Mouse (Mus musculus) midbrain, postnatal 0 days (tissue): ENCODE results near the gene Kcnd1. TPM values are rescaled to one million over a fixed set of nuclear protein-coding genes. Genes with fewer than 3 reads are reported as not detected.

Experiments used
- ATAC-seq: fragments of 200-750 bp; cut with Nextera tagmentation; 2 replicates; pipeline ENCODE4 v1.8.0; 2017; ENCODE audit warnings: moderate number of reproducible peaks, mild to moderate bottlenecking, moderate TSS enrichment, moderate library complexity; ENCODE audit not compliant: low FRiP score
- DNase-seq: peaks from one replicate; pipeline ENCODE4 v3.0.0-alpha.2; 2015; ENCODE audit warnings: low spot score
- H3K27ac ChIP-seq: fragments of 300-500 bp; sonication (generic); 2 replicates; pipeline ENCODE4 v1.5.1; 2014; ENCODE audit warnings: low read depth, mild to moderate bottlenecking, low read length, mixed read lengths
- H3K27me3 ChIP-seq: fragments of 300-500 bp; sonication (generic); 2 replicates; pipeline ENCODE4 v1.6.1; 2014; ENCODE audit warnings: low read length, control low read depth, mixed read lengths; ENCODE audit not compliant: insufficient read depth
- H3K36me3 ChIP-seq: fragments of 300-500 bp; sonication (generic); 2 replicates; pipeline ENCODE4 v1.6.1; 2014; ENCODE audit warnings: low read length, control low read depth, mixed read lengths; ENCODE audit not compliant: insufficient read depth
- H3K4me1 ChIP-seq: fragments of 300-500 bp; sonication (generic); 2 replicates; pipeline ENCODE4 v1.6.1; 2014; ENCODE audit warnings: mild to moderate bottlenecking, control low read depth, antibody characterized with exemption, low read length, mixed read lengths; ENCODE audit not compliant: insufficient read depth
- H3K4me2 ChIP-seq: fragments of 300-500 bp; sonication (generic); 2 replicates; pipeline ENCODE4 v1.6.1; 2014; ENCODE audit warnings: low read depth, mild to moderate bottlenecking, low read length, mixed read lengths; ENCODE audit not compliant: poor library complexity, severe bottlenecking
- H3K4me3 ChIP-seq: fragments of 300-500 bp; sonication (generic); 2 replicates; pipeline ENCODE4 v1.5.1; 2014; ENCODE audit warnings: low read depth, mild to moderate bottlenecking, low read length, moderate library complexity
- H3K9ac ChIP-seq: fragments of 300-500 bp; sonication (generic); replicated peaks from 2 replicates; pipeline ENCODE4 v1.6.1; 2014; ENCODE audit warnings: mild to moderate bottlenecking, low read length, moderate library complexity, mixed read lengths; ENCODE audit not compliant: poor library complexity, severe bottlenecking
- H3K9me3 ChIP-seq: fragments of 300-500 bp; sonication (generic); 2 replicates; pipeline ENCODE4 v1.6.1; 2016; ENCODE audit warnings: low read length, control low read depth
- CTCF ChIP-seq: IDR thresholded peaks from 2 replicates; pipeline ENCODE4 v1.5.1; 2016; ENCODE audit warnings: antibody characterized with exemption, mild to moderate bottlenecking
- WGBS: fragments of 180-500 bp; shearing (Covaris S2); extraction: QIAGEN DNeasy Blood & Tissue Kit; methylation state at CpG from one replicate; pipeline ENCODE4 v1.1.7; 2014; 5-methylcytosine and 5-hydroxymethylcytosine counted together
- polyA plus RNA-seq: library from polyadenylated mRNA; unstranded; fragments of >200 nt; fragmentation: Nextera tagmentation; extraction: Ambion mirVana; gene quantifications from 2 replicates; pipeline ENCODE4 v1.2.1, GENCODE M21; 2015
- total RNA-seq: library from RNA; depleted of rRNA; stranded (reverse); fragments of >200 nt; gene quantifications from 2 replicates; pipeline ENCODE4 v1.2.3, GENCODE M21; 2014

The Kcnd1 gene
- total and polyA plus RNA-seq, 2 experiments from 2014 or later, result 5.2 to 5.3 TPM

- H3K4me3 ChIP-seq, result no peak overlapping the region
- 0 out of 2 replicates have a peak, but pooled peaks cover 5% of the 10 kb centered on the region for H3K36me3 ChIP-seq
- no peak overlapping the region for H3K4me2 ChIP-seq
- no peak for ATAC-seq
- H3K9ac ChIP-seq, result no peak overlapping the region
- no peak overlapping the region for H3K27ac ChIP-seq
- WGBS, result 77% methylated on average over 2 of the region's 2 CpGs
- DNase-seq, result no peak
- no peak for TF ChIP-seq CTCF
- H3K4me1 ChIP-seq, result no peaks in the 10 kb centered on the region
- H3K9me3 ChIP-seq, result no peaks in the 10 kb centered on the region
- H3K27me3 ChIP-seq, result no peaks in the 10 kb centered on the region
These were observed 43.3 kb downstream of the Kcnd1 start for GRCm38 (mm10) chrX:7865343-7865742.

GRCm38 (mm10) chrX:7865786-7866185 lies 43.7 kb downstream of the Kcnd1 start:
- Histone ChIP-seq H3K9ac (no peak overlapping the region), H3K9me3 (no peaks in the 10 kb centered on the region), H3K4me2 (no peak overlapping the region), H3K4me3 (no peak overlapping the region), H3K27ac (no peak overlapping the region), H3K27me3 (no peaks in the 10 kb centered on the region), H3K4me1 (no peaks in the 10 kb centered on the region), H3K36me3 (0 out of 2 replicates have a peak, but pooled peaks cover 5% of the 10 kb centered on the region)
- WGBS, result 71% methylated on average over 2 of the region's 2 CpGs
- TF ChIP-seq CTCF, result no peak
- ATAC-seq, result no peak
- DNase-seq, result no peak

- H3K4me1 ChIP-seq, result no peaks in the 10 kb centered on the region
- H3K9me3 ChIP-seq, result no peaks in the 10 kb centered on the region
- TF ChIP-seq CTCF, result no peak
- no peaks in the 10 kb centered on the region for H3K27me3 ChIP-seq
- H3K36me3 ChIP-seq, result peaks cover 5% of the 10 kb centered on the region; the same call in 1 of the 2 replicates
- no peak overlapping the region for H3K4me3 ChIP-seq
- H3K9ac ChIP-seq, result no peak overlapping the region
- H3K27ac ChIP-seq, result no peak overlapping the region
- ATAC-seq (no peak), DNase-seq (no peak)
- no peak overlapping the region for H3K4me2 ChIP-seq
- 100% methylated on average over 1 of the region's 1 CpGs for WGBS
These were observed 45.1 kb downstream of the Kcnd1 start for GRCm38 (mm10) chrX:7867141-7867540.

GRCm38 (mm10) chrX:7868506-7868905 lies 46.4 kb downstream of the Kcnd1 start:
- WGBS, result 39% methylated on average over 2 of the region's 2 CpGs
- no peak overlapping the region for H3K27ac ChIP-seq
- H3K4me2 ChIP-seq, result no peak overlapping the region
- no peak for ATAC-seq
- peaks cover 7% of the 10 kb centered on the region; the same call in 1 of the 2 replicates for H3K36me3 ChIP-seq
- no peak for DNase-seq
- H3K9ac ChIP-seq, result no peak overlapping the region
- TF ChIP-seq CTCF, result no peak
- H3K27me3 ChIP-seq, result no peaks in the 10 kb centered on the region
- H3K9me3 ChIP-seq, result no peaks in the 10 kb centered on the region
- H3K4me3 ChIP-seq, result no peak overlapping the region
- no peaks in the 10 kb centered on the region for H3K4me1 ChIP-seq

- no peak overlapping the region for H3K4me3 ChIP-seq
- no peak overlapping the region for H3K27ac ChIP-seq
- no peaks in the 10 kb centered on the region for H3K9me3 ChIP-seq
- WGBS, result 21% methylated on average over 3 of the region's 3 CpGs
- DNase-seq, result no peak
- no peaks in the 10 kb centered on the region for H3K4me1 ChIP-seq
- H3K27me3 ChIP-seq, result no peaks in the 10 kb centered on the region
- no peak overlapping the region for H3K9ac ChIP-seq
- TF ChIP-seq CTCF, result no peak
- H3K4me2 ChIP-seq, result no peak overlapping the region
- H3K36me3 ChIP-seq, result peaks cover 12% of the 10 kb centered on the region; the same call in 1 of the 2 replicates
- no peak for ATAC-seq
These were observed 47.7 kb downstream of the Kcnd1 start for GRCm38 (mm10) chrX:7869826-7870225.

GRCm38 (mm10) chrX:7878007-7878419 lies 55.9 kb downstream of the Kcnd1 start, which contains the start of gene Pim2:
Pim2 (plus strand) TSS chrX:7878262.
- H3K9ac ChIP-seq, result peak within 1 kb of the TSS; percentile 55
- H3K4me3 ChIP-seq, result peak within 1 kb of the TSS; percentile 51
- DNase-seq, result peak; percentile 87
- 23% methylated on average over 27 of the region's 38 CpGs for WGBS
- peak; percentile 15; the same call in 1 of the 2 replicates for TF ChIP-seq CTCF
- peak within 1 kb of the TSS; percentile 51 for H3K27ac ChIP-seq
- peak within 1 kb of the TSS; percentile 58 for H3K4me2 ChIP-seq
- ATAC-seq, result peak; percentile 86
- no peaks in the 10 kb centered on the region for H3K9me3 ChIP-seq
- H3K27me3 ChIP-seq, result no peaks in the 10 kb centered on the region
- H3K36me3 ChIP-seq, result 0 out of 2 replicates have a peak, but pooled peaks cover 7% of the 10 kb centered on the region
- no peaks in the 10 kb centered on the region for H3K4me1 ChIP-seq
